Mouse (Mus musculus) induced T-regulatory cell, adult 2 months (primary cell): ENCODE measurements around the gene Trdmt1.

Source experiments
- DNase-seq: peaks from one replicate; pipeline ENCODE4 v3.0.0-alpha.2; 2012; ENCODE audit warnings: low read depth

The Trdmt1 gene

DNA sequence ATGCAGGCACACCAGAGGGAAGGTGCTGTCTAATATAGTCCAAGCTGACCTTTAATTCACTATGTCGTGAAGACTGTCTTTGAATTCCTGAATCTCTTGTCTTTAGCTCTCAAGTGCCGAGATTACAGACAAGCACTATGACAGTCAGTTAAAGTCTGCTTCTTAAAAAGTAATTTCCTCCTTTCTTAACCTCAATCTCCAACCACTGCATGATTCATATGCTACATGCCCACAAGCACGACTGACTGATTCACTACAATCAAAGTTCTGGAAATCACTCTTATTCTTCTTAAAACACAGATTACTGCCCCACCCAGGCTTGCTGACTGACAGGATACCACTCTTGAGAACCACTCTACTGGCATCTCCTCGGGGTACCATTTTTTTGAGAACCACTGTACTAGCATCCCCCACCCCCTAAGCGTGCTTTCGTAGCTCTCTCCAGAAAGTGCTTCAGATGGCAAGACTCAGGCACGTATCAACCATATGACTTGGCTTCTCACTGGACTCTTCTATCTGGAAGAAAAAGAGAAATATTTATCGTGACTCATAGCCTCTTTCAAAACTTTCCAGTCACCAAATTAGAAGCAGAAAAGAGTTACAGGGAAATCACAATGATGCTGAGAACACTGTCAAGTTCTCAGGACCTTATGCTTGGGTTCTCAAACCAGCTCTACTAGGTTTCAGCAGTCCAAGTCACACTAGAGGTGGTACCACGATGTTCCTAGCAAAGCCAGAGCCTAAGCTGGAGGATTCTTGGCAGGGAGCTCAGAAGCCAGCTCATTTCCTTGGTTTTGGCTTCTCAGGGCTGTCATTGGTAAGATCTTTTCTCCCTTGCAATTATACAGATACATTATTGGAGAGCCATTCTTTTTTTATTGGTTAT lies 12.9 kb upstream of the Trdmt1 start:
- DNase-seq, result peak; percentile 85

DNA sequence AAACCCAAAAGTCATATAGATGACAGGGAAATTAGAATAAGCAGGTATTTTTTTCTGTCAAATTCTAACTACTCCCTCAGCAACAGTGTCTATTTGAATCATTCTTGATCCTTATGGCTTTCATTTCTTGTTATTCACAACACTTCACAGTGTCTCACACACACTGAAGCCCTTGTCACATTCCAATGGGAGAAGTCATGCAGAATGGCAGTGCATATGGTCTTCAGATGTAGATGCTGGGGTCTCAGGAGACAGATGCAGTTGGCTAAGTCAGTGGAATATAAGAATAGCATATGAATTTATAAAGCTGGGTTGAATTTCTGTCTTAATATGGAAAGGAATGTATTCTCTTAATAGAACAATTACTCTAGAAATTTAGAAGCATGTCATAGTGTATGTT lies 11.8 kb upstream of the Trdmt1 start:
- no peak for DNase-seq

DNA sequence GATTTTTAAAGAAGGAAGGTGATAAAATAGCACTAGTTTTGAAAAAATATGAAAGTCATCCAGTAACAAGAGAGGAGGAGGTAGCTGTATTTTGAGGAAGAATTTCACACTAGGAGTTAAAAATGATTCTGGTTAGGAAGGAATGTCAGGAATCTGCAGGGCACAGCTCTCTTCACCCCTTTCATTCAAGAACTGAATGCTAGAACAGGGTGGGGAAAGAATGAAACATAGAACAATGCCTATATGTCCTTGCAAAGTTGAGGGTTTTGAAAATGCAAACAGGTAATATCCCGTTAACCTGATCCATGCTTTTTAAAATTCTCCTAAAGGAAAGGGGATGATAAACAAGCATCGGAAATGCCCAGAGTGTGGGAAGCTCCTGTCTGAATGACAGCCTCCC lies 9.5 kb upstream of the Trdmt1 start:
- DNase-seq, result no peak

DNA sequence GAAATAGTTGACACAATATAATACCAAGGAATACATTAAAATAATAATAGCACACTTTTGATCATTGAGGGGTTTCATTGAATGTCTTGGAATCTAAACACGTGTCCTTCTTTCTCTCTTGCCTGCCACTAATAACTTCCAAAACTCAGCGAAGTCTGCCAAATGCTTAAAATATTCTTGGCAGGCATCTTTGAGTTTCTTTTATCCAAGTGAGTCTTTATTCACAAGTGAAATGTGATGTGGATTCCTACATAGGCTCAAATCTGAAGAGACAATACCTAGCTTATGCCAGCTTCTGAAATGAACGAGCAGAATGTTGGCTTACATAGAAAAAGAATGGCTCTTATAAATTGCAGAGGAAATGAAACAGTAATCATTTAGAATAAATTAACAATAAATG lies 4.3 kb upstream of the Trdmt1 start:
- no peak for DNase-seq

DNA sequence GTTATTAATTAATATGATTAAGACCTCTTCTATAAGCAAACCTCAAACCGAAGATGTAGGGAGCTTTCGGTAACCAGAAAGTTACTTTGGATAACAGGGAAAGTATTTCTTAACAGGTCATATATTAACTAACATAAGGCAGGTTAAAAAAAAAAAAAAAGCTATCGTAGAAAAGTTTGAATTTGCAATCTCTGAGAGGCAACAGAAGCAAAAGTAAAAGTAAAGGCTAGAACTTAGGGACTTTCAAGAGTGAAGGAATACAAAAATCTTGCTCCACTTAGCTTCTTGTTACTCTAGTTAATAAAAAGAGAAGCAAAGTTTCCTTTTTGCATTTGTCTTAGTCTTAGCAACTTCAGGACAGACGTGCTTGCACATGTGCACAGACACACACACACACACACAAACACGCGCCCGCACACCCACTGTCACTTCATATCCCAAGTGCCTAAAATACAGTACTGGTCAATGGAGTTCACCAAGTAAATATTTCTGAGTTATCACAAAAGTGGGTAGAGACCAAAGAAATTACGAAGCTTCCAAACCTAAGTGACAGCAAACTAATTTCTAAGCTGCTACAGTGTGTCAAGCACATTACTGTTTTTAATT lies 846 bp downstream of the Trdmt1 start:
- DNase-seq, result peak; percentile 64

DNA sequence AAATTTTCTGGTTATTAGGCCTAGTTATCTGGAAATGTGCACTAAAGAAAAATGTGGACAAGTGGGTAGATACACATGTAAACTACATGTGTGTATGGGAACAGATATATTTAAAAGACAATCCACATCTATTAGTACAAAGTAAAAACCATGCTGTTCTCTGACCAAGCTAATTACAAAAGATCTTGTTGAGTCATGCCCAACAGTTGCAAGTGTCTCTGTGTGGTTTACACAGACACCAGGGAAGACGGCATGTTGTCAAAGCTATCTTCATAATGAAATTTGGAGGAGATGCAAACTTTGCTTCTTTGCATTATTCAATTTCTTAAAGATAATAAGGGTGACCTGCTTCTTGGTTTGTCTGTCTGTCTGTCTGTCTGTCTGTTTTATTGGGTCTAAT lies 4.6 kb downstream of the Trdmt1 start:
- no peak for DNase-seq

DNA sequence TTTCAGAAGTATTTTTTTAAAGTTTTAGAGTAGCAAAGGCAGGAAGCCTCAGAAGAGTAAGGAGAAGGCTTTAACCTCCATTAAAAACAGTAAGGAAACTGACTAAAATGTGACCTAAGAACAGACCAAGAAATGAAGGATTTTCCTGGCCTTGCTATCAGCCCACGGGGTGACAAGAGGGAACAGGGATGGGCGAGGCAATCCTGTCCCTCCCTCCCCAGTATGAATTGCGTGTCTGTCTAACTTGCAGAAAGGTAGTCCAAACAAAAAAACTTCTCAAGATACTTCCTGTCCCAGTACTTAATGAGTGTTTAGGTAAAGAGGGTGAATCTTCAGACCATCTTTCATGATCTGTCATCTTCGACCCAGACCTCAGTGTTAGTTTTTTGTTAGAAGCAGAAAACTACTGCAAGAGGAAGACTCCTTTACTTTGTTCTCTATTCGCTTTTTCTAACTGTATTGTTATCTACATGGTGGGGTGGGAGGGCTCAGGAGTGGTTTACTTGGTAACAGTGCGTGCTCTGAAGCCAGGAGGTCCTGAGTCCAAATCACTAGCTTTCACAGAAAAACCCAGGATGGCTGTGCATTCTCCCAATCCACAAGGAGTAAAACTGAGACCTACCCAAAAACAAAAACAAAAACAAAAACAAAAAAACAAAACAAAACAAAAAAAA lies 5.6 kb downstream of the Trdmt1 start:
- DNase-seq, result peak; percentile 50

DNA sequence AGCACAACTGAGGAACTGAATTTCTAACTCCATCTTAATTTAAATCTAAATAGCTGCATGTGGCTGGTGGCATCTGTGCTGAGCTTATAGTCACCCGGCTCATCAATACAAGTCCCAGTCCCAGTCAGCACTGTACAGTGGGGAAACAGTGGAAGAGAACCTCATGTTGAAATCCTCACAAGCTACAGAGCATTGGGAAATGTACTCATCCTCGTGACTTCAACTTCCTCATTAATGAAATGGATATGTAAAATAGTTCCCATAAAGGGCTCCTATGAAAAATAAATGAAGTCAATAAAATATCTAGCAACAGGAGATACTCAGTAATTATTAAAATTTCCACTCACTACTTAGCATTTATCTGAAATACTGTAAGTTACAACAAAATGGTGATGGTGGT lies 6.2 kb downstream of the Trdmt1 start:
- DNase-seq, result peak; percentile 22

DNA sequence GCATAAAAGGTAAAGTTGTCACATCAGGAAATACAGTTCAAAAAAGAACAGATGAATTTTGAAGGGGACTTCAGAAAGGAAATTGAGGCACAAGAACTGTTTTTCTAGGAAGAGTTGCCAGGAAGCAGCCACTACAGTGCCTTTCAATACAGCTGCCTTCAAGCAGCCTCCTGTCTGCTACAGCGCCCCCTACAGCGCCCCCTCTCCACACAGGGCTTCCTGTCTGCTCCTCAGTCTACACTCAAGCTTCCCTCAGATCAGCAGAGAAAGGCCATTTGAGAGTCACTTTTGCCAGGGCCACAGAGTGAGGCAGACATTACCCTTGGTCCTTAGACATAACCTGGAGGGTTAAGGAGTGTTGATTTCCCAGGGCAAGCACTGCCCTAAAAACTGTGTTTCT lies 6.7 kb downstream of the Trdmt1 start:
- DNase-seq, result peak; percentile 79

DNA sequence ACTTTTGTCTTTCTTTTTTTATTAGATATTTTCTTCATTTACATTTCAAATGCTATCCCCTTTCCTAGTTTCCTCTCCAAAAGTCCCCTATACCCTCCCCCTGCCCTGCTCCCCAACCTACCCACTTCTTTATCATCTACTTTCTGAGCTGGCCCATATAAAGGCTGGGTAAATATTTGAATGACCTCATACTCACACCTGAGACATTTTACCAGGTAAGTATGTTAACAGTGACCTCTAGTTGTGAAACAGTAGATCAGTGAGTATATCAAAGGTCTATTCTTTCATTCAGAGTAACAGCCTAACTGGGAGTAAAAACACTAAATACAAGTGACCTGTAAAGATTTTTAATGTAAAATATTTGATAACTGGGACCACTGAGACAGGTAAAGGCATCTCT lies 7.7 kb downstream of the Trdmt1 start:
- peak; percentile 47 for DNase-seq

DNA sequence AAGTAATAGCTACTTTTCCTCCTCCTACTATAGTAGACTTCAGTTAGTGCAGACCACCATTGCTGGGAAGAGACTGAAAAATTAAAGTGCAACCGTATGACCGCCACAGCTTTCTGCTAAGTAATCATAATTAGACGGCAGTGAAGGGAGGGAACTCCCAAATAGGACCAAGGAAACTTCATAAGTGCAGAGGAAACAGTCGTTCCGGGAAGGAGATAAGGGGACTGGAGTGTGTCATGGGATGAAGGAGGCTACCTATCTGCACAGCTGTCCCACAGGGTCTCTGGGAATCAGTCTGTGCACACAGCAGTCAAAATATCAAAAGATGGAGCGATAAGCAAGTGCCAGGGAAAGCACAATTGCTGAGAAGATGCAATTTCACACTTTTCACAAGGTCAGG lies 13.8 kb downstream of the Trdmt1 start:
- no peak for DNase-seq

DNA sequence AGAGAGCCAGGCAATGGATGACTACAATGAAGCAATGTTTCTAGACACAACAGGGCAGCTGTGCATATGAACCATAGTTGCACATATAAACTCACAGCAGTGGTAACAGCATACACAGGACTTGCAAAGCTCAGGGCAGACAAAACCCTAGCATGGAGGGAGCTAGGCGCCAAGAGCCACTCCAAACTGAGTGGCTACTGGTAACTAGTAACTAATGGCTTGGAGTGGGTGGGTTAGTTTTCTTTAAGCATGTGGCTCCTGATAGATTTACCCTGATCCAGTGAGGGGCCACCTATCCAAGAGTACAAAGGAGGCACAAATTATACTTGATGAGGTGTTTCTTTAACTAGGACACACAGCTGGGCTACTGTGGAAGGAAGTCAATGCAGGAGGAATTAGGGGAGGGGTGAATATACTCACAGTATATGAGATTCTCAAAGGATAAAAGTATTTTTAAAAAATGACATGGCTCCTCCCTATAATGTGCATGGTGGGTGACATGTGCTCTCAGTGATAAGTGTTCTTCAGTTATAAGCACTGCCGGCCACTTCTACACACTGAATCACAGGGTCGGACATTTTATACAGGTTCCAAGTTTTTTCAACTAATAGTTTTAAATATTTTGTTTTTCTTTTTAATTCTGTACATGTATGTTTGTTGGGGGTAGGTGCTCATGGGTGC lies 15.1 kb downstream of the Trdmt1 start:
- no peak for DNase-seq

DNA sequence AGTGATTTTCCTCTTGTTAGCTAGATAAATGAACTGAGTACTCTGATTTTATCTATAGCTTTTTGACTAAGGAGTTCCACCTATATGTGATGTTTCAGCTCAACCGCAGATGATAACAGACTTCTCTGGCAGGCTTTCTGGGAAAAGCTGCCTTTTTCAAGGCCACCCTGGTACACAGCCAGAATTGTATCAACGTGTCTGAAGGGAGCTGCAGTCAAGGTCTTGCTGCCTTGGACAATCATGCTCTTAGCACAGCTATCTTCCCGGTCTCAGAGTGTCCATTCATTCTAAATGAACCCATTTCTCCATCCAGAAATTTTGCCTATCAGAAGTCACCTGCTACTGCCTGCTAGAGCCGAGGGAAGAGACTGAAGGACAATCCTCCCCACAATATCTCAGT lies 16.9 kb downstream of the Trdmt1 start:
- DNase-seq, result no peak

DNA sequence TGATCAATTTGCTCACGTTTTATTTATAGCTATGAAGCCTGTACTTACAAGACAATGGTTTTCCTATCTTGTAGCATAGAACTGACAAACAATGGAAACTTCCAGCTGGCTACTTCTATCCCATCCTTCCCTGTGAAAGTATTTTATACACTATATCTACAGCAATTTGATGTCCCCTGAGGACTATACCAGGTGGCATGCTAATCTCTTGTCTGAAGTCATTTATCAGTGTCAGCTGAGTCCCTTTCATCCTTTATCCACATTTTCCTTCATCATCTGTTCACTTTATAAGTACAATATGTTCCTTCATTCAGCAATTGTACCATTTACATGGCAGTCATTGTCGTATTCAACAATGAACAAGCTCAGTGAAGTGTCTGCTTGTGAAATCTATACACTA lies 17.3 kb downstream of the Trdmt1 start:
- no peak for DNase-seq

DNA sequence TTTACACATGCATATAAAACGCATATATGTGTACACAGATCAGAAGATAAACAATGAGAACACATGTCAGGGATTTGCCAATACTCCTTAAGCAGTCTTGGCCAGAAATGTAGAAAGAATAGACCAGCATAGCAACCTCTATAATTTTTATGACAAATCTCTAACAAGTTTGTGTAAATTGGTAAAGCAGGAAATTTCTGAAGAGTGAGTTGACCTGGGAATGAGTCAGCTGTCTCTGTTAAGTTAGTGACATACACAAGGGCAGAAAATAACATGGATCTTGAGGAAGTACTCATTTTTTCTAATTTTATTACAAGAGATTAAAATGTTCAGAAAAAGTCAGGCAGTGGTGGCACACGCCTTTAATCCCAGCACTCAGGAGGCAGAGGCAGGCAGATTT lies 18.3 kb downstream of the Trdmt1 start:
- DNase-seq, result no peak

DNA sequence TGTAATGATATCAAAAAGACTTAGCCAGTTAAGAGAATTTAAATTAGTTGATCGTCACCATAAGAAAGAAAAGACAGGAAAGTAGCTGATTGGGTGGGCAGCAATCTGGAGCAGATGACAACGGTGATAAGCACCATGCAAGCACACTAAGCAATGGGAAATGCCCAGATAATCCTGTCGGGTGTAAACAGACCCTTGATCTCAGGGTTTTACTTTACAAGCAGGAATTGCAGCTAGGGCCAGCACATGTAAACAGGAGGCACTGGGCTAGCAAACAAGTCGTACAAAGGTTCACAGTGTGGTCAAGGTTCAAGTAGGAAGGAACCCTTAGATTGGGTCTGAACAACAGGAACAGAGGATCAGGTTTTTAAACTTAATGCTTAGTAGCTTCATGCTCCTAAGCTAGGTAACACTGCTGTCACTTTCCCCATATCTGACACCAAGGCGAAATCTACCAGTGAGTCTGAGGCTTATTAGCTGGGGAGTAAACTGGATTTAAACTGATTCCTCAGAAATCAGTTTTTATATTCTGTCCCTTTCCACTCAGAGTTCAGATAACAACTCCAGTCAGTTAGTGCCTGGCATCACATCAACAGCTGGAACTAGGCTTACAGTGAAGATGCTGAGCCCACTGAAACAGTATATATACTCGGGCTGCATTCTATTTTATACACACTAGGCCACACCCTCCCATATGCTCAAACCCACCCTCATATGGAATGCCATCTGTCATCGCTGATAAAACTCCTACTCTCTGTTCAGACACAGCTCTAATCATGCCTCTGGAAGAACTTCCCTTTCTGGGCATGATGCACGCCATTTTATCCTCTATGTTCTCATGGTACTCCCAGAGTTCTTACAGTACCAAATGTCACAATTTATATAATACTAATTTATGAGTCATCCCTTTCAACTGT lies 20.7 kb downstream of the Trdmt1 start:
- no peak for DNase-seq

DNA sequence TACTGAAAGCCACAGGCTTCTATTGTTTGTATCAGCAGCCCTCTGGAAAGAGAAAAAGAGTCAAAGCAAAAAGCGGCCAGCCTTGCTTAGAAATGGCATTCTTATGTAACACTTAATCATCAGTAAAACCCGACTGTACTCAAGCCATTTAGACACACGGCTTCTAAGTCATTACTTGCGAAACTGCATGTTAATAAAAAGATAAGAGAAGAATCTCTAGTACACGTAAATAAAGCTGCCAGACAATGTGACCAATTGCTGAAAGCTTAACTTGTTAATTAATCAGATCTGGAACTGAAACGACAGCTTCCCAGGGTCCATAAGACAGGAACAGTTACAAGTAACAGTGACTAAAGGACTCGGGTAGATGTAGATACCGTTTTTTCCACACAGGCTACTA lies 22.4 kb downstream of the Trdmt1 start:
- no peak for DNase-seq

DNA sequence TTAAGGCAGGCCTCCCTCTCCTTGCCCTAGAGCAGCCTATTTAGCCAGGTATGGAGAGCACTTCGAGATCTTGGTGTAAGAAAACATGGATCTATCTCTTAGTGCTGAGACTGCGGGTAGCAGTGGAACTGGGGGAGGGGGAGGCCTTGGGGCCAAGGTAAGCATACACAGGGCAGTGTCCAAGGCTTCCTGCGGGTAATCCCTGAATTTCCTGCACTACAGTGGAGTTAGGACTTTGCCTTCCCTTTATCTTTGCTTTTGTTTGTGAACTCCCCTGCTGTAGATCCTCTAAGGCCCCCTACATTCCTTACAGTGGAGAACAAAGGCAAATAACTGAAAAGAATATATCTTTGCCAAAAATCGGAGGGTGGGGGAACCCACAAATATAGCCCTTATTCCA lies 29.5 kb downstream of the Trdmt1 start:
- DNase-seq, result no peak

DNA sequence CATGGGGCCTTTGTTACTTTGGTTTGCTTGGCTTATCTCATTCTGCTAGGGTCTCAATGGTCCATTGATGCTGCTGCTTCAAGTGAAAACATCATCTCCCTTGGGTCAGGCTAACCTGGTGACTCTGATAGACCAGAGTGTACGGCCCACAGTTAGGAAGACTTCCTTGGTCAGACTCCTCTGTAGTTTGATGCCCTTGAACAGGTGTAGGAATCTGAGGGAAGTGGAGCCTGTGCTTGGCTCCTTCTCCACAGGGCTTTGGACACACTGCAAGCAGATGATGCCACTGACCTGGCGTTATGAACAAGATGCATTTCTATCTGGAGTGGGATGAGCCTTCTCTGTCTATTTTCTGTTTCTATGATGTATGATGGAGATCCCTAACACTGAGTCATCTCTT lies 41.8 kb downstream of the Trdmt1 start:
- DNase-seq, result no peak

DNA sequence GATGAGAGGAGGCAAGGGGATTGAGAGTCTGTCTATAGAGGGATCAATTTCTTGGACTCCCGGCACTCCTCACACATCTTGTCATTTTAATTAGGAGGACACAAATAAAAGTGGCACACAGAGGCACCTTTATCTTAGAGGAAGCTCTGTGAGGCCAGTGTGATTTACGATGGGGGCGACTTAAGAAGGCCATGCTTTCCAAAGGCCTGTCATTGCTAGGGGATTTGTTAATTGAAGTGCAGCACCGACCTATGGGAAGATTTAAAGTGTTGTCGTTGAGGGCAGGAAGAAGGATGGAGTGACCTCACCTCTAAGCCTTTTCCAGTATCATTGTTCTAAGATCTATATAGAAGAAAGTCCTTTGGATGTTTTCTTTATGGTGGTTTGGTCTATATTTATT lies 42.9 kb downstream of the Trdmt1 start:
- DNase-seq, result no peak

DNA sequence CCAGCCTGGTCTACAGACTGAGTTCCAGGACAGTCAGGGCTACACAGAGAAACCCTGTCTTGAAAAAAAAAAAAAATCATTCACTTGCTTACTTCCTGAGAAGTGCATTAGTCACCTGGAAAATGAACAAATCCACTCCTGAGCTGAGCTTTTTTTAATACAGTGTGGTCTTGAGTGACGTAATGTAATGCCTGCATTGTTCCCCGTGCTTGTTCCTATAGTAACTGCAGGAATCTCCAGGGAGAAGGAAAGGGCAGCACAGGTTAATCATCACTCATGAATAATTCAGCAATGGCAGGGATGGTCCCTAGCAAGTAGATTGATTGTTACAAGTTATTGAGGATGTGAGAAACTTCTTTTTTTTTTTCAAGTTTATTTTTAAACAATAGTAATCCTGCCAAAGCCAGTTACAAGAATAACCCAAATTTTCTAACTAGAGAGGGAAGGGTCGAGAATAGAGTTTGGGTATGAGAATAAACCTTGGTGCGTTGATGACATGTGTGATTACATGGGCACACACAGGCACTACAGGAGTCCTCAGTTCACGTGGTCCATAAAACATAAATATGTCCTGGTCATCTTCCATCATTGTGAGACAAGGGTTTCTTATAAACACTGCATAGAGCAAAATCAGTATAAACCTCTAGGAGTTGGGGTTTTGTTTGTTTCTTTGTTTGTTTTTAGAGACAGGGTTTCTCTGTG lies 44.0 kb downstream of the Trdmt1 start:
- DNase-seq, result no peak
